Mouse (Mus musculus) G1E (cell line): ENCODE measurements around the gene Gab3. TPM values are rescaled to one million over a fixed set of nuclear protein-coding genes. Genes with fewer than 3 reads are reported as not detected.
"Not testable (repeated sequence)": the region's sequence is repeated elsewhere in the genome, so short reads cannot be mapped to it uniquely, and the experiment has no call there.

Experiments
- ATAC-seq: 2 replicates; pipeline ENCODE4 v1.8.0; 2016; ENCODE audit warnings: mild to moderate bottlenecking; ENCODE audit not compliant: insufficient number of reproducible peaks, poor library complexity, low FRiP score, severe bottlenecking; ENCODE audit errors: extremely low read depth
- DNase-seq: peaks from one replicate; pipeline ENCODE4 v3.0.0; 2012; ENCODE audit warnings: low spot score
- H3K27me3 ChIP-seq: 2 replicates; pipeline ENCODE4 v1.6.1; 2012; ENCODE audit warnings: mild to moderate bottlenecking, low read length, inconsistent platforms; ENCODE audit not compliant: insufficient read depth
- H3K36me3 ChIP-seq: replicated peaks from 2 replicates; pipeline ENCODE3; 2012; ENCODE audit warnings: mild to moderate bottlenecking, inconsistent platforms
- H3K4me1 ChIP-seq: 2 replicates; pipeline ENCODE4 v1.6.1; 2012; ENCODE audit warnings: low read depth, low read length, inconsistent platforms, mixed read lengths; ENCODE audit not compliant: insufficient read depth
- H3K4me3 ChIP-seq: 2 replicates; pipeline ENCODE4 v1.5.1; 2012; ENCODE audit warnings: low read depth, mild to moderate bottlenecking, inconsistent platforms, low read length, moderate library complexity, mixed read lengths
- H3K9me3 ChIP-seq: replicated peaks from 2 replicates; pipeline ENCODE4 v1.6.1; 2012; ENCODE audit warnings: inconsistent platforms
- CTCF ChIP-seq: IDR thresholded peaks from 2 replicates; pipeline ENCODE4 v1.5.1; 2012; ENCODE audit warnings: low read depth, low read length, inconsistent platforms, mixed read lengths
- GATA1 ChIP-seq: IDR thresholded peaks from 2 replicates; pipeline ENCODE4 v1.6.1; 2012; ENCODE audit warnings: borderline replicate concordance, low read length, inconsistent platforms, mixed read lengths
- GATA2 ChIP-seq: IDR thresholded peaks from 2 replicates; pipeline ENCODE4 v1.6.1; 2012; ENCODE audit warnings: low read depth, low read length, inconsistent platforms, borderline replicate concordance
- POLR2AphosphoS5 ChIP-seq: IDR thresholded peaks from 2 replicates; pipeline ENCODE4 v1.6.1; 2012; ENCODE audit warnings: low read depth, low read length, inconsistent platforms; ENCODE audit not compliant: insufficient replicate concordance
- TAL1 ChIP-seq: conservative IDR thresholded peaks from 2 replicates; pipeline ENCODE4 v1.6.1; 2012; ENCODE audit warnings: low read depth, low read length, inconsistent platforms, mixed read lengths
- polyA plus RNA-seq: library from polyadenylated mRNA; stranded (reverse); fragments of >175 nt; gene quantifications from 2 replicates; pipeline ENCODE4 v1.2.3, GENCODE M21; 2012
- total RNA-seq, 2 experiments: library from RNA; stranded (forward) in 1 of 2; stranded (reverse) in 1 of 2; fragments of 200-1000 nt in 1 of 2; fragments of >200 nt in 1 of 2; fragmentation: Nextera tagmentation in 1 of 2; gene quantifications; 2 replicates each; pipeline ENCODE4 v1.2.3; 2014 to 2017

Gab3 gene
- total and polyA plus RNA-seq, 3 experiments, result 0.37 to 7.8 (median 2.9) TPM

DNA sequence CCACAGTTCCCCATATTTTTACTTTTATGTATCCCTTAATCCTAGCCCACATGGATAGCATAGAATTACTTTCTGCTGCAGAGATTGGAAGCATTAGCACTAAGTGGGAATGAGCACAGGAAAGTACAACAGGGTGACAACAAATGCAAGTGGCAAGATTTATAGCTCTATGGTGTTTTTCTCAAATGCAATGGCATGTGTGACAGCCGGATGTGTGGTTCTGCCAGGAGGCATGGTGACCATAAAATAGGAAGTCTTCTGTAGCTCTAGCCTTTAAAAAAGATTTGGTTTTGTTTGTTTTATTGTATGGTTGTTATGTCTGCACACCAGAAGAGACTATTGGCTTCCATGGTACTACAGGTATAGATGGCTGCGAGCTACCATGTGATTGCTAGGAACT, 50.1 kb downstream of the Gab3 start:
- ATAC-seq (no peak), DNase-seq (no peak)
- no peaks in the 10 kb centered on the region for H3K4me1 ChIP-seq
- no peaks in the 10 kb centered on the region for H3K9me3 ChIP-seq
- H3K27me3 ChIP-seq, result no peaks in the 10 kb centered on the region
- H3K4me3 ChIP-seq, result no peak overlapping the region
- no peaks in the 10 kb centered on the region for H3K36me3 ChIP-seq
- TF ChIP-seq CTCF (no peak), GATA1 (no peak), TAL1 (no peak)

GRCm38 (mm10) chrX:75034054-75034453, 51.2 kb downstream of the Gab3 start:
- DNase-seq, H3K36me3 ChIP-seq, H3K27me3 ChIP-seq, ATAC-seq, H3K4me1 ChIP-seq, H3K9me3 ChIP-seq, H3K4me3 ChIP-seq: not testable (repeated sequence)

DNA sequence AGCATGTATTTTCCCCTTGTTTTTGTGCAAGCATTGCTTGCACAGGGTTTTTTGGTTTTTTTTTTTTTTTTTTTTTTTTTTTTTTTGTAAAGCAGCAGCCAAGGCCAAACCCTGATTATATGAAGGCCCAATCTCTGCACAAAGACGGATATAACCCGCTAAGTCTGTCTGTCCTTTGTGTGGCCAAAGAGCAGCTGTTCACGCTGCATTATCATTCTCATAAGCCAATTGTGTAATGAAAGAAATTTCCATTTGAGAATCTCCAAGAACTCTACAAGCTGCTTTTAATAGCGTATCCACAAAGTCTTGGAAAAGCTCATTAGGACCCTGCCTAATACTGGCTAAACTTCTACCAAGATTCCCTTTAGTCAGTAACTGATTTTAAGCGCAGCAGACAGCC, 101.5 kb downstream of the Gab3 start:
- no peaks in the 10 kb centered on the region for H3K36me3 ChIP-seq
- DNase-seq (no peak), ATAC-seq (no peak)
- TF ChIP-seq POLR2AphosphoS5 (no peak), CTCF (no peak), GATA2 (no peak), TAL1 (no peak), GATA1 (no peak)
- H3K4me3 ChIP-seq, result no peak overlapping the region
- no peaks in the 10 kb centered on the region for H3K27me3 ChIP-seq
- no peaks in the 10 kb centered on the region for H3K9me3 ChIP-seq
- H3K4me1 ChIP-seq, result no peaks in the 10 kb centered on the region

DNA sequence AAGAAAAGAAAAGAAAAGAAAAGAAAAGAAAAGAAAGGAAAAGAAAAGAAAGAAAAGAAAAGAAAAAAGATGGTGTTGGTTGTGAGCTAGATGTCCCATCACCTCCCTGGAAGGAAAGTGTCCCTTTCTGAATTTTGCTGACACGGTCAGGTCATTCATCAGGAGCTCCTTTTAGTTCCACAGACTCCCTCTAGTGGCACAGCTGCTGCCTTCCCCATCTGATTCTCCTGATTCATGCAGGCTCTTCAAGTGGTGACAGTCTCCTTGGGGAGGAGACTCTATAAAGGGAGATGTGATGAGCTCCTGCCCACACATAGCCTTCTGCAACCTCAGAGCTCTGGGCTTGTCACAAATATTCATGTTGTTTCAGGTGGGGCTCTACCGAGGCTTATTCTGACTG, 122.4 kb downstream of the Gab3 start:
- not testable (repeated sequence) for ATAC-seq, DNase-seq, H3K27me3 ChIP-seq

DNA sequence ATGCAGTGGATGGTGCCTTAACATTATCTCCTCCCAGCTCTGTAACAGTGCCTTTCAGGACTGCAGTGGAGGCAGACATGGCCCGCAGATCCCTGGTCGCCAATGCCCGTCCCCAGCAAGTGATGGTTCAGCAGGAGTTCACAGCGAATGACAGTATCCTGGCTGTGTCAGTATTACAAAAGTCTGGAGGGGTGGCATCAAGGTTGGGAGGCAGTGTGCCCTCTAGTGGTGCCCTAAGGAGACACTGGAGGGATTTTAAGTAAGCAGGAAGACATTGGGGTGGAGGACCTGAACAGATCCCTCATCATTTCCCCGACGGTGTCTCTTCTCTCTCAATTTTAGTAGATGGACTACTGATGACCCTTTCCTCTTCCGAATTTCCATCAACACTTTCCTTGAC, 126.1 kb downstream of the Gab3 start:
- H3K36me3 ChIP-seq, DNase-seq, H3K27me3 ChIP-seq, H3K9me3 ChIP-seq, H3K4me1 ChIP-seq, ATAC-seq, H3K4me3 ChIP-seq: not testable (repeated sequence)

More for the DNA sequence above, 122.4 kb downstream of the Gab3 start:
- H3K9me3 ChIP-seq, H3K4me3 ChIP-seq, H3K36me3 ChIP-seq, H3K4me1 ChIP-seq: not testable (repeated sequence)

Other genes with a start within 250 kb of the Gab3 start
- gene Gm5936, start 248.3 kb downstream of the Gab3 start, total RNA-seq (2014; fragmentation: Nextera tagmentation), result not detected in 2 replicates
- not detected in 2 replicates for gene Gm5936, start 248.3 kb downstream of the Gab3 start, total RNA-seq (2017)
- not detected in 2 replicates for gene Gm5936, start 248.3 kb downstream of the Gab3 start, polyA plus RNA-seq
- 249 and 285 TPM in 2 replicates for gene Dkc1, start 10.4 kb upstream of the Gab3 start, total RNA-seq (2014; fragmentation: Nextera tagmentation)
- 270 and 288 TPM in 2 replicates for gene Dkc1, start 10.4 kb upstream of the Gab3 start, total RNA-seq (2017)
- 11.8 and 17.2 TPM in 2 replicates for gene Dkc1, start 10.4 kb upstream of the Gab3 start, polyA plus RNA-seq
- gene Mpp1, start 45.6 kb upstream of the Gab3 start, total RNA-seq (2014; fragmentation: Nextera tagmentation), result 57.8 and 64.9 TPM in 2 replicates
- gene Mpp1, start 45.6 kb upstream of the Gab3 start, total RNA-seq (2017), result 39.9 and 45.1 TPM in 2 replicates
- gene Mpp1, start 45.6 kb upstream of the Gab3 start, polyA plus RNA-seq, result 2.9 and 3.7 TPM in 2 replicates
- not detected in 2 replicates for gene Smim9, start 78.3 kb upstream of the Gab3 start, total RNA-seq (2014; fragmentation: Nextera tagmentation)
- not detected in 2 replicates for gene Smim9, start 78.3 kb upstream of the Gab3 start, total RNA-seq (2017)
- gene Smim9, start 78.3 kb upstream of the Gab3 start, polyA plus RNA-seq, result not detected in 2 replicates